Mouse (Mus musculus): ENCODE results near the gene C9orf72. TPM values are rescaled to one million over a fixed set of nuclear protein-coding genes. Genes with fewer than 3 reads are reported as not detected.

C9orf72 gene
- polyA plus RNA-seq, 1 experiment from 2014 or later = 34.2 TPM

DNA sequence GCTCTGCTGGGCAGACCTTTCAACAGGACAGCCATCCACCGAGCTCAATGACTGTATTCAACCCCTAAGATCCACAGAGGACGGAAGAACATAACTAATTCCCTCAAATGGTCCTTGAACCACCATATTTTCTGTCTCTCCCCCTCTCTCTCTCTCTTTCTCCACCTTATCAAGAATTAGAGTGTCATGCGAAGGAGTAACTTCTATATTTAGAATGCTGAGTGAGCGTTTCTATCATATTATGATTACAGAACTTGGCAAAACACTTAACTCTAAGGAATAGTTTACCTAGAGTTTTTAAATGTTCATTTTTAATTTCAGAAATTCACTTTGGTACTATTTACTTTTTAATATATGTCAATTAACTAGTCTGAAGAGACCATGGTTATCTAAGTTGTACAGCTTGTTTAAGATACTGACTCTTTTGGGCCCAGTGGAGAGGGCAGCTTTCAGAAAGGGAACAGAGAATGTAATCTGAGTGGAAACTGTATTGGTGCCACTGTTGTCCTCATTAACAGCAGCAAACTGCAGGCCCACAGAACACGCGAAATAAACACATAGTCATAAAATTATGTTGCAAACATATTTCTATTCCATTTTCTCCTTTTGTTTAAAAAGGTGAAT is 5.8 kb downstream of the C9orf72 start:
- Histone ChIP-seq H3K79me2 (ENCODE audit: inconsistent target) (peaks cover 96% of the 10 kb centered on the region), H3K4me3 (ENCODE audit: inconsistent target) (no peak overlapping the region), H3K36me3 (ENCODE audit: inconsistent target) (peaks cover 40% of the 10 kb centered on the region), H3K27ac (no peak overlapping the region)
- WGBS (ENCODE audit: missing documents) = 87% methylated on average over 6 of the region's 6 CpGs

DNA sequence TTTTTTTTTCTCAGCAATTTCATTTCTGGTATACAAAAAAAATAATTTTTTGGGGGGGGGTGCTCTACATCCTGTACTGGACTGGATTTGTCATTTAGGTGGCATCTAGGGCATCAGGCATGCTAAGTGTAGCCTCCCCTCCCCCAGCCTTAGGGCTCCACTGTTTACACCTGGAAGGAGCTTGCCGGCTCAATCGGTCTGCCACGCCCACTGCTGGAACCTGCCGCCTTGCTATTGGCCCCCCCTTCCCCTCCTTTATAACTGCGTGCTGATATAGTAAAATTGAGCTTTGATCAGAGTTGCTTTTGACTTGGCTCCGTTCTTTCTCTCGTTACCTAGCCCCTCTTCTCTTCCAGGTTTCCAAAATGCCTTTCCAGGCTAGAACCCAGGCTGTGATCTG is 21.3 kb downstream of the C9orf72 start:
- H3K27ac ChIP-seq = no peak overlapping the region
- peaks cover 16% of the 10 kb centered on the region; the same call in 1 of the 2 replicates for H3K79me2 ChIP-seq (ENCODE audit: inconsistent target)
- H3K4me3 ChIP-seq (ENCODE audit: inconsistent target) = no peak overlapping the region
- WGBS (ENCODE audit: missing documents) = 98% methylated on average over 7 of the region's 7 CpGs
- peaks cover 53% of the 10 kb centered on the region; the same call in 1 of the 2 replicates for H3K36me3 ChIP-seq (ENCODE audit: inconsistent target)

DNA sequence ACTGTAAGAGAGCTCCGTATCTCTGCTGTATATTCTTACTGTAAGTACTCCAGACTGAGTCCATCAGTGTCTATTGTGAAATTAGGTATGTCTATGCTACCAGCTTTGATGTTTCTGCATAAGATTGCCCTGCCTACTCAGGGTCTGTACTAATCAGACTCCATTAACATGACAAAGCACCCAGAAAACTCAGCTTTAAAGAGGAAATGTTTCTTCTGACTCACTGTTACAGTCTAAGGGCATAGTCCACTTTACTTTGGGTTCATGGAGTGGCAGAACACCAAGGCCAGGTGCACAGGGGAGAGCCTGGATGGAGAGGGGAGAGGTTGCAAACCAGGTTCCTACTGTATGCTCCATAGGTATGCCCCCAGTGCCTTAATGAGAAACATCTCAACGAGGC is 22.3 kb downstream of the C9orf72 start:
- 82% methylated on average over 2 of the region's 2 CpGs for WGBS (ENCODE audit: missing documents)
- Histone ChIP-seq H3K4me3 (ENCODE audit: inconsistent target) (no peak overlapping the region), H3K36me3 (ENCODE audit: inconsistent target) (peaks cover 62% of the 10 kb centered on the region; the same call in 1 of the 2 replicates)

DNA sequence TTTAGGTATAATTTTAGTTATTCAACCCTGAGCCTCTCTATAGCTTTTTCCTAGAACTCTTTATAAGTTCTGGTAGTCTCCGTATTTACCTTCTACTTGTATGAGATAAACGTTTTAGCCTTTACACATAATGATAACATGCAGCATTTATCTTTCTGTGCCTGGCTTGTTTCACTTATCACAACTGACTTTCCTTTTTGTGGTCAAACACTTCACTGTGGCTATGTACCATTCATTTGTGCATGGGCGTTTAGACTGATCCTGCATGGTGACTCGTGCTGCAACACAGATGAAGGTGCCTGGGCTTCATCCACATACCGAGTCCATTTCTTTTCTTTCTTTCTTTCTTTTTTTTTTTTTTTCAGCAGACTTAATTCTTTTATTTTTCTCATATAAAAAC is 24.3 kb downstream of the C9orf72 start:
- H3K27ac ChIP-seq = no peak overlapping the region
- WGBS (ENCODE audit: missing documents) = 90% methylated on average over 2 of the region's 5 CpGs

More for the DNA sequence above, 22.3 kb downstream of the C9orf72 start:
- Histone ChIP-seq H3K79me2 (ENCODE audit: inconsistent target) (peaks cover 16% of the 10 kb centered on the region; the same call in 1 of the 2 replicates), H3K27ac (no peak overlapping the region)

DNA sequence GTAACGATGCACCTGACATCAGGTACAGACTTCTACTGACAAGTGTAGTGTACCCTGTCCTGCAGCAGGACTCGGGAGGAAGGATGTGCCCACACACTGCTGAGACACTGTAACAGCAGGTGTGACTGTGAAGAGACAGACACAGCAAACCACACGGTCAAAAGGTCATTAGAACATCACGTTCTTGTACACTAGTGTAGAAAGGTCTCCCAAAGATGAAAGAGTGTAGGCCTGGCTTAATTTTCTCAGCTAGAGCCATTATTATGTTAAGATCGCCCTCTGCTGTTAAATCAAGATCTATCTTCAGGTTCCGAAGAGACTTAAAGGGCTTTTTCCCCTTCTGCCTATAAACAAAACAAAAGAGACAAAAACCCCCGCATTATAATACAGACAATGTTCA is 33.2 kb downstream of the C9orf72 start:
- no peak overlapping the region for H3K4me3 ChIP-seq (ENCODE audit: inconsistent target)
- H3K79me2 ChIP-seq (ENCODE audit: inconsistent target) = no peaks in the 10 kb centered on the region
- WGBS (ENCODE audit: missing documents) = 64% methylated on average over 7 of the region's 7 CpGs
- peaks cover 78% of the 10 kb centered on the region for H3K36me3 ChIP-seq (ENCODE audit: inconsistent target)
- H3K27ac ChIP-seq = no peak overlapping the region

More for the DNA sequence above, 24.3 kb downstream of the C9orf72 start:
- H3K36me3 ChIP-seq (ENCODE audit: inconsistent target) = peaks cover 78% of the 10 kb centered on the region
- H3K4me3 ChIP-seq (ENCODE audit: inconsistent target) = no peak overlapping the region
- H3K79me2 ChIP-seq (ENCODE audit: inconsistent target) = peaks cover 16% of the 10 kb centered on the region; the same call in 1 of the 2 replicates

DNA sequence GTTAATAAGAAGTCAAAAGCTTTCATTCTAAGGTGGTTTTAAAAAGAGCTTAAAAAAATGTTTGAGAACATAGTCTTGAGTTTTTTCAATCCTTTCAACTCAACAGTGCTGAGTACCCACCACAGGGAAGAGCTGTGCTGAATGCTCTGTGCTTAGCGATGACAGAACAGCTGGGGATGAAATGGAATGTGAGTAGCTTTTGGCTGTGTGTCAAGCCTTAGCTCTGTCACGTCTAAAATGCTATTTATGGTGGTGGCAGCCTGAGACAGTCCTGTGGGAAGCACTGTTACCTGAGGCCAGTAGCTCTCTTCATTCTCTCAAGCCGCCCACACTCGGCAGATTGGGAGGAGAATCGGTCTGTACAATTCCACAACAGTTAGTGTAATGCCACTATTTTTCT is 36.2 kb downstream of the C9orf72 start:
- Histone ChIP-seq H3K36me3 (ENCODE audit: inconsistent target) (peaks cover 52% of the 10 kb centered on the region), H3K4me3 (ENCODE audit: inconsistent target) (no peak overlapping the region), H3K79me2 (ENCODE audit: inconsistent target) (no peaks in the 10 kb centered on the region), H3K27ac (no peak overlapping the region)
- 90% methylated on average over 5 of the region's 5 CpGs for WGBS (ENCODE audit: missing documents)

DNA sequence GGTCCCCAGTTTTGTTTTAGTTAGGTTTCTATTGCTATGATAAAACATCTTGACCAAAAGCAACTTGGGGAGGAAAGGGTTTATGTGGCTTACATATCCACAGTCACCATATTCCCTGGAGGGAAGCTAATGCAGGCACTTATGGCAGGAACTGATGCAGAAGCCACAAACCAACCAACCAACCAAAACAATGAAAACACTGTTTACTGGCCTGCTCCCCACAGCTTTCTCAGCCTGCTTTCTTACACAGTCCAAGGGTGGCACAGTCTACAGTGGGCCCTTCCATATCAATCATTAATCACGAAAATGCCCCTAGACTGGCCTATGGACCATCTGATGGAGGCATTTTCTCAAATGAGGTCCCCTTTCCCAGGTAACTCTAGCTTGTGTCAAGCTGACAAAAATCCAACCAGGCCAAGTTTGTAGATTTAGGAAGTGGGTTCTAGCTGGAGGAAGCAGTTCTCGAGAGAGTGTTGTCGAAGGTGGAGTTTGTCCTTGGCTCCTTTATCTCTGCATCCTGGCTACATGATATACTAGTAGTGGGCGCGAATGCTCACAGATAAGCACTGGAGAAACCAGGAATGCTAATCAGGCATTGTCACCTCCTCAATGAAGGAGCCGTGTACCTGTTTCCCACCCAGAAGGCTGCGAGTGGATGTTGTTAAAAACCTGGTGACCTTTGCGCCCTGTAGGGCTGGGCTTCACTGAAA is 38.2 kb downstream of the C9orf72 start:
- Histone ChIP-seq H3K36me3 (ENCODE audit: inconsistent target) (peaks cover 32% of the 10 kb centered on the region), H3K27ac (no peak overlapping the region), H3K79me2 (ENCODE audit: inconsistent target) (no peaks in the 10 kb centered on the region), H3K4me3 (ENCODE audit: inconsistent target) (no peak overlapping the region)
- 85% methylated on average over 8 of the region's 8 CpGs for WGBS (ENCODE audit: missing documents)

DNA sequence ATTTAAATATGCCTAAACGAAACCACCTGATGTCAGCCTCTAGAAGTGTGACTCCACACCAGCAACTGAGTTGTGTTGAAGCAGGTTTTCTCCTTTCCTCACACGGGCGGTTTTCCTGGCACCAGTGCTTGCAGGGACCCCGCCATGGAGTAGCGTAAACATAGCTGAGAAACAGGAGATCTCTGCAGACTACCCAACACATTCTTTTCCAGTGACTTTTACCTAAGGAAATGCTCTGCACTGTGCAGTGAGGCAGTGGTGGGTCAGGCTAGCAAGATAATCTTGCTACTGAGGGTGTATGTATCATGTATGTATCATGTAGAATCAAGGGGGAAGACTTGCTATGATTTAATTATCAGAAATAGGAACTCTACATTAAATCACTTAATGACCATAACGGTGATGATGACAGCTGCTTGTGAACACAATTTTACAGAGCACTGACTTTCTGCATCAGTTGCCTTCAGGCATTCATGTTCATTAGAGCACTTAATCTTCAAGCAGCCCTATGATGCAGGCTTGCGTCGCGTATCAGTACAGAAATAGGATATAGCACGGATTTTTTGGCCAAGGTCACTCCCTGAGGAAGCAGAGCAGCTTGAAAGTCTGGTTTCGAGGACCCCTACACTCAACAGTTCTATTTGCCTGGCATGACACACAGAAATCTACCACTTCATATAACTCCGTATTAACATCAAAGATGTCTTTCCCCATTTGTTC is 47.9 kb downstream of the C9orf72 start:
- Histone ChIP-seq H3K79me2 (ENCODE audit: inconsistent target) (no peaks in the 10 kb centered on the region), H3K4me3 (ENCODE audit: inconsistent target) (no peak overlapping the region)
- 90% methylated on average over 12 of the region's 12 CpGs for WGBS (ENCODE audit: missing documents)

DNA sequence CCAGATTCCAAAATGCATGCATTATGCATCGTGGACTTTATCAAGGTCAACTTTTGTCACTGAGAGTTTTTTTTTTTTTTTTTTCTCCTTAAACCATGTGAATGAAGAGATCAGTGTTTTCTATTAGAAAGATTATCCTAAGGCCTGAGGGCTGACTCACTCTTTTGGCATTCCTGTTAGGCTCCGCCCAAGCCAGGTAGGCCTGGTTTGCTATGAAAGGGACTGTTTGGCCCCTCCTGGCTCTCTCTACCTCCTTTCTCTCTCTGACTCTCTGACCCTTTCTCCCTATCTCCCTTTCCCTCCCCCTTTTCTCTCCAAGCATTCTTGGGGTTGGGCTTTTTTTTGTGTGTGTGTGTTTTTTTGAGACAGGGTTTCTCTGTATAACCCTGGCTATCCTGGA is 50.4 kb downstream of the C9orf72 start:
- H3K79me2 ChIP-seq (ENCODE audit: inconsistent target) = no peaks in the 10 kb centered on the region
- H3K36me3 ChIP-seq (ENCODE audit: inconsistent target) = no peaks in the 10 kb centered on the region
- 100% methylated on average over 2 of the region's 2 CpGs for WGBS (ENCODE audit: missing documents)
- no peak overlapping the region for H3K27ac ChIP-seq
- no peak overlapping the region for H3K4me3 ChIP-seq (ENCODE audit: inconsistent target)

More for the DNA sequence above, 47.9 kb downstream of the C9orf72 start:
- no peaks in the 10 kb centered on the region for H3K36me3 ChIP-seq (ENCODE audit: inconsistent target)
- H3K27ac ChIP-seq = no peak overlapping the region

DNA sequence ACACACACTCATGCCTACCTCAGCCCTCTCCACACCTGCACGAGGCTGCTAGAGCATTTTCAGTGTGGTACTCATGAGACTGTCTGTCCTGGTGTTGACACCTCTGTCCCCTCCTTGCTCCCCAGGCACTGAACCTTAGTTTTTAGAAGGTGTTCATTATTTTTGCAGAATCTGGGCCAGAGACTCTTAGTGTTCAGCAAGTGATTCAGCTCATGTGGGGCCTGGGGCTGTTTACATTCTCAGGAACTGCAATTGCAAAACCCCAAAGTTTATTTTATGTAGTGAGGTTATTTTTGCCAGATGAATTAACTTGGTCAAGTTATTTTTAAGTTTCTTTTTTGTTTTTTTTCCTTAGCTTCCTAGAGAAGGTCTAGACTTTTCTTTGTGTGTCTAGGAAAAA is 52.4 kb downstream of the C9orf72 start:
- Histone ChIP-seq H3K4me3 (ENCODE audit: inconsistent target) (no peak overlapping the region), H3K79me2 (ENCODE audit: inconsistent target) (no peaks in the 10 kb centered on the region), H3K36me3 (ENCODE audit: inconsistent target) (no peaks in the 10 kb centered on the region), H3K27ac (no peak overlapping the region)
- 92% methylated on average over 1 of the region's 1 CpGs for WGBS (ENCODE audit: missing documents)

DNA sequence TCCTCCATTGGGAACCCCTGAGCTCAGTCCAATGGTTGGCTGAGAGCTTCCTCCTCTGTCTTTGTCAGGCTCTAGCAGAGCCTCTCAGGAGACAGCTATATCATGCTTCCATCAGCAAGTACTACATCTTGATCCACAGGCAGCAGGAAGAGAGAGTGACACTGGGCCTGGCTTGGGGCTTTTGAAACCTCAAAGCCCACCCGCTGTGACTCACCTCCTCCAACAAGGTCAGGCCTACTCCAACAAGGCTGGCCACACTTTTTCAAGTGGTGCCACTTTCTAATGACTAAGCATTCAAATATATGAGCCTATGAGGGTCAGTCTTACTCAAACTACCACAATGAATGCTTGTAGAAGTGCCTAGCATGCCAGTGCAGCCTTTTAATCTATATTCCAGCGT is 53.5 kb downstream of the C9orf72 start:
- no peaks in the 10 kb centered on the region for H3K79me2 ChIP-seq (ENCODE audit: inconsistent target)
- no peak overlapping the region for H3K27ac ChIP-seq
- H3K4me3 ChIP-seq (ENCODE audit: inconsistent target) = no peak overlapping the region
- WGBS (ENCODE audit: missing documents) = 100% methylated on average over 2 of the region's 2 CpGs
- H3K36me3 ChIP-seq (ENCODE audit: inconsistent target) = no peaks in the 10 kb centered on the region

DNA sequence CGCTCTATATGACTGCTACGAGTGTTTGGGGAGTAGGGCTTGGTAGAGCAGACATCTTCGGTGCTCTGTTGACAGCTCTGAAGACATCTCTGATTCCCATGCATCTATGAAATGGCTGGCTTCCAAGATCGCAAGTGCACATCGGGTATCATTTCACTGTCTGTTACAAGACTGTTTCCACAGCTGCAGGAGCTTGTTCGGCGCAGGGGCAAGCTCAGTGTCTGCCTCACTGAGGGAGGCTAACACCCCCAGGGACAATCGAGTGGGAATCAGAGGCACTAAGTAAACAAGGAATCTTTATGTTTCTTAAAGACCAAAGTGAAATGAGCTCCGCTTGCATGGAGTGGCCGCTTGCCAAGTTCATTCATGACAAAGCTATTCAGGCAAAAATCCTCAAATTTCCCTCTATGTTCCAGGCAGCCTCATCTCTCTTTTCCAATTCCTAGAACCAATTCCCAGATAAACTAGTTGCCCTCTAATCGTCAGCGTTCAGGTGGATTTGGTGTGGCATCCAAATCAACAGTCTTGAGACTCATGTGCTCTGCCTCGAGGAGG is 56.3 kb downstream of the C9orf72 start:
- no peak overlapping the region for H3K4me3 ChIP-seq (ENCODE audit: inconsistent target)
- H3K27ac ChIP-seq = no peak overlapping the region
- 88% methylated on average over 13 of the region's 13 CpGs for WGBS (ENCODE audit: missing documents)
- no peaks in the 10 kb centered on the region for H3K36me3 ChIP-seq (ENCODE audit: inconsistent target)
- no peaks in the 10 kb centered on the region for H3K79me2 ChIP-seq (ENCODE audit: inconsistent target)

DNA sequence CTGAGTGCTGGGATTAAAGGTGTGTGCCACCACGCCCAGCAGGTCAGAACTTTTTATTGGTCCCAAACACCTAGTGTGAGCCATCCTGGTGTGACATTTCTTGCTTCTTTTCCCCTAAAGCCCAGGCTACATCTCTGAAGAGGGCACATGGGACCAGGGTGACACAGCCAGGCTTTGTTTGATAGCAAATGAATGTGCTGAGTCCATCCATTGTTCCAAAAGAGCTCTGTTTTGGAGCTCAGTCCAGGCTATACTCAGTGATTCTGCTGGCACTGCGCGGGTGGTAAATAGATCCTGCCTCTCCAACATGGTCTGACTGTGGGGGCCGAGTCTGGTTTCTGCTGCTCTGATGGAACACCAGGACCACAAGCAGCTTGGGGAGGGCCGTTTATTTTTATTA is 58.1 kb downstream of the C9orf72 start:
- no peaks in the 10 kb centered on the region for H3K79me2 ChIP-seq (ENCODE audit: inconsistent target)
- H3K4me3 ChIP-seq (ENCODE audit: inconsistent target) = no peak overlapping the region
- H3K27ac ChIP-seq = no peak overlapping the region
- 65% methylated on average over 5 of the region's 5 CpGs for WGBS (ENCODE audit: missing documents)
- no peaks in the 10 kb centered on the region for H3K36me3 ChIP-seq (ENCODE audit: inconsistent target)

DNA sequence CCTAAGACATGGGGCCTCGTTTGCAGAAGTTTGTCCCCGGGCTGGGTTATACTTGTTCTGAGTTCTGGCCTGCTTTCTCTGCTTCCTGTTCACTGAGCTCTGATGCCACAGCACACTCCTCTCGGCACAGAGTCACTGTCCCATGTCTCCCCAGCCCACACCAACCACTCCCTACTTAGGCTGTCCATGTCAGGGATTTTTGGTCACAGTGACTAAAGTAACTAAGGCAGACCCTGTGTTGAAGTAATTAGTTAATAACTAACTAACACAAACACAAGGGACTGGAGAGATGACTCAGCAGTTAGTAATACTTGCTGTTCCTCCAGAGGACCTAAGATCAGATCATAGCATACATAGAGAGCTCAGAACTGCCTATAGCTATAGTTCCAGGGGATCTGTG is 60.0 kb downstream of the C9orf72 start:
- Histone ChIP-seq H3K27ac (peak overlapping the region; percentile 34), H3K79me2 (ENCODE audit: inconsistent target) (no peaks in the 10 kb centered on the region), H3K36me3 (ENCODE audit: inconsistent target) (no peaks in the 10 kb centered on the region), H3K4me3 (ENCODE audit: inconsistent target) (no peak overlapping the region)
- WGBS (ENCODE audit: missing documents) = 10% methylated on average over 3 of the region's 3 CpGs

DNA sequence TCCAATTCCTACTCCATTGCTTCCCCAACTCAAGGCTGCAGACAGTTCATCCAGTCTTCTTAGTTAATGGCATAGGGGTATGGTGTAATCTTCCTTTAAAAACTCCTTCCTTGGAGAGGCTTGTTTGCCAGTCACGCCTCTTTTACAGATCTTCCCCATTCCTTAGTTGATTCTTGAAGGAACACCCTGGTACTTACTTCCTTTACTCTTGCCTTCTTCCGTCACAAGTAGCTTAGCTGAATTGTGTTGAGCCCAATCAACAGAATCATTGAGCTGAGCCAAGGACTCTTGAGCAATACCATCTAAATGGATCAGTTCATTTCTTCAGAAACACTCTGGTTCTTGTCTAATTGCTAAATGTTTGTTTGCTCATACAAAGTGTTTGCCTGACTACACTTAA is 60.7 kb downstream of the C9orf72 start:
- Histone ChIP-seq H3K79me2 (ENCODE audit: inconsistent target) (no peaks in the 10 kb centered on the region), H3K36me3 (ENCODE audit: inconsistent target) (no peaks in the 10 kb centered on the region), H3K4me3 (ENCODE audit: inconsistent target) (no peak overlapping the region), H3K27ac (peak overlapping the region; percentile 34)
- WGBS (ENCODE audit: missing documents) = 19% methylated on average over 2 of the region's 2 CpGs
